Mouse (Mus musculus) CD4-positive naive resting alpha-beta T cell, adult 76 days (primary cell): ENCODE measurements around the gene Ndn. TPM values are rescaled to one million over a fixed set of nuclear protein-coding genes. Genes with fewer than 3 reads are reported as not detected.

Source experiments
- total RNA-seq: library from RNA; stranded (reverse); gene quantifications from one replicate; pipeline ENCODE4 v1.2.4, GENCODE M21; 2023

Gene Ndn
- total RNA-seq = not detected

DNA sequence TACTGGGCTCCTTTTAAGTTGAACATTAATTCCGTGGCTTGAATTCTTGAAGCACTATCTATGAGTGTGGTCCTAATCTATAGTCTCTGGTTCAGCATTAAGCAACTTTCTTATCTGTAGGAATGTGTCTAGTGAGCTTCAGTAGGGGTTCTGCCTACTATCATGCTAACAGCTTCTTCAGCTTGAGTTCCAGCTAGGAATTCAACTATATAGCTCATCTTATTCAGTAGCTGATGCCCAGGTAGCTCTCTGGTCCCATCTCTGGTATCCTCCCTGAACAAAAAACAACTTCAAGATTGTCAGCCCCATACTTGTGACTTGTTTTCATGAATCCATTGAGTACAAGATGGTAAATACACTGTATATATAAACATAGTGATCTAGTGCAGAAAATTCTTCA lies at the start of gene Ndn:
Gene Ndn (plus strand): TSS at position 301 of the 400 bp plus-strand sequence.

DNA sequence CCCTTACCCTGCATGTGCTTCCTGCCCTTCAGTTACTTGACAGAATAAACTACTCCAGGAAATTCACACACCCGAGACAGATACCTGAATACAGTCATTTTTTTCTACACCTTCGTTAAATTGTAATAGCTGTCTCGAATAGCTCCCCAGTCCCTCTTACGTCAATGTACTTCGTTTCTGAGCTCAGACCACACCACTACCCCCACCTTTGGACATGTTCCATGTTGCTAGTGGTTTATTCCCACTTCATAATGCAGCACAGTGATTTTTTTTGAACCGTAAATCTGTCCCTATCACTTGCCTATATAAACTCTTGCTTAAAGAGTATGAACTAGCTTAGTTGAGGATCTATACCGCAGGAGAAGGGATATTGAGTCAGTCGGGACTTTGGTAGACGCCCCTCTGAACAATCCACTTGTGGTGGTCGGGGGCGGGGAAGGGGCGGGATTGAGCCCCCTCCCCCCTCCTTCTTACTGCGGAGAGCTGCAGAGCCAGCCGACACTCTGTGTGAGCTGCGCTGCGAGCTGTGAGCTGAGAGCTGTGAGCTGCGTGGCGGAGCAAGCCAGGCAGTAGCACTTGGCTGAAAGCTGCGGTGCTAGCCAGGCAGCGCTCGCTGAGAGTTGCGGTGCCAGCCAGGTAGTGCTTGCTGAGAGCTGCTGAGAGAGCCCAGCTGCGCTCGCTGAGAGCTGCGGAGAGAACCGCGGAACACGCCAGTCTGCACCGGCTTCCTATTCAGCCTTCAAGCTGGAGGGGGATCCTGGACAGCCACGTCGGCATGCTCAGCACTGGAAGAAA lies 30.3 kb downstream of the Ndn start, which contains the start of gene Magel2:
Gene Magel2 (plus strand): TSS at position 501 of the 795 bp plus-strand sequence.

Other genes starting within 250 kb of the Ndn start
- gene Magel2, start 30.4 kb downstream of the Ndn start, total RNA-seq = not detected
- not detected for gene Mkrn3, start 73.6 kb downstream of the Ndn start, total RNA-seq
- 0.21 TPM for gene Peg12, start 117.9 kb downstream of the Ndn start, total RNA-seq